Mouse (Mus musculus) R1 (cell line): Measurements from ENCODE around the gene Gpr87.

Experiments
- DNase-seq: peaks from one replicate; pipeline ENCODE4 v3.0.0-alpha.2; 2018; ENCODE audit warnings: low read depth, low spot score

Gene Gpr87

GRCm38 (mm10) chr3:59194938-59195337, at the start of gene Gpr87:
TSS of gene Gpr87 (minus strand) at chr3:59195104.
- DNase-seq = no peak

GRCm38 (mm10) chr3:59243384-59243783, 48.5 kb upstream of the Gpr87 start:
- DNase-seq = no peak

GRCm38 (mm10) chr3:59234878-59235277, 40.0 kb upstream of the Gpr87 start:
- no peak for DNase-seq

GRCm38 (mm10) chr3:59230912-59231311, 36.0 kb upstream of the Gpr87 start:
- no peak for DNase-seq

GRCm38 (mm10) chr3:59228730-59229551, 34.0 kb upstream of the Gpr87 start:
- no peak for DNase-seq

- DNase-seq = no peak
Observed at GRCm38 (mm10) chr3:59227696-59228095, 32.8 kb upstream of the Gpr87 start.

- no peak for DNase-seq
Observed at GRCm38 (mm10) chr3:59225411-59225810, 30.5 kb upstream of the Gpr87 start.

- no peak for DNase-seq
Observed at GRCm38 (mm10) chr3:59222303-59222702, 27.4 kb upstream of the Gpr87 start.

- no peak for DNase-seq
Observed at GRCm38 (mm10) chr3:59219326-59219725, 24.4 kb upstream of the Gpr87 start.

GRCm38 (mm10) chr3:59217211-59217610, 22.3 kb upstream of the Gpr87 start:
- DNase-seq = no peak

- DNase-seq = no peak
Observed at GRCm38 (mm10) chr3:59212404-59212803, 17.5 kb upstream of the Gpr87 start.

GRCm38 (mm10) chr3:59211784-59212183, 16.9 kb upstream of the Gpr87 start:
- DNase-seq = no peak

GRCm38 (mm10) chr3:59210727-59211126, 15.8 kb upstream of the Gpr87 start, which contains the start of gene P2ry13:
TSS of gene P2ry13 (minus strand) at chr3:59210882.
- no peak for DNase-seq

GRCm38 (mm10) chr3:59210089-59210488, 15.2 kb upstream of the Gpr87 start:
- peak; percentile 28 for DNase-seq

- DNase-seq = peak; percentile 74
Observed at GRCm38 (mm10) chr3:59208650-59209548, 14.0 kb upstream of the Gpr87 start.

- no peak for DNase-seq
Observed at GRCm38 (mm10) chr3:59205941-59206340, 11.0 kb upstream of the Gpr87 start.

- DNase-seq = no peak
Observed at GRCm38 (mm10) chr3:59204719-59205503, 10.0 kb upstream of the Gpr87 start.

GRCm38 (mm10) chr3:59203802-59204520, 9.1 kb upstream of the Gpr87 start:
- DNase-seq = peak; percentile 68

GRCm38 (mm10) chr3:59197329-59197948, 2.5 kb upstream of the Gpr87 start:
- no peak for DNase-seq

GRCm38 (mm10) chr3:59194099-59194498, 805 bp downstream of the Gpr87 start:
- no peak for DNase-seq

- DNase-seq = no peak
Observed at GRCm38 (mm10) chr3:59191674-59192073, 3.2 kb downstream of the Gpr87 start.
